Mouse (Mus musculus) forebrain, postnatal 0 days (tissue): Measurements from ENCODE around the gene Ttyh2. TPM values are rescaled to one million over a fixed set of nuclear protein-coding genes. Genes with fewer than 3 reads are reported as not detected.

ENCODE experiments used
- ATAC-seq: fragments of 200-750 bp; cut with Nextera tagmentation; 2 replicates; pipeline ENCODE4 v1.8.0; 2017; ENCODE audit warnings: mild to moderate bottlenecking, moderate library complexity
- DNase-seq: peaks from one replicate; pipeline ENCODE4 v3.0.0-alpha.2; 2015
- H3K27ac ChIP-seq: fragments of 300-500 bp; sonication (generic); 2 replicates; pipeline ENCODE4 v1.5.1; 2014; ENCODE audit warnings: low read depth, mild to moderate bottlenecking, antibody characterized with exemption, low read length, moderate library complexity, mixed read lengths
- H3K27me3 ChIP-seq: fragments of 300-500 bp; sonication (generic); 2 replicates; pipeline ENCODE4 v1.6.1; 2014; ENCODE audit warnings: mild to moderate bottlenecking, low read length, mixed read lengths; ENCODE audit not compliant: insufficient read depth
- H3K36me3 ChIP-seq: fragments of 300-500 bp; sonication (generic); 2 replicates; pipeline ENCODE4 v1.6.1; 2014; ENCODE audit warnings: mild to moderate bottlenecking, moderate library complexity; ENCODE audit not compliant: insufficient read depth
- H3K4me1 ChIP-seq: fragments of 300-500 bp; sonication (generic); 2 replicates; pipeline ENCODE4 v1.6.1; 2014; ENCODE audit warnings: antibody characterized with exemption; ENCODE audit not compliant: insufficient read depth
- H3K4me2 ChIP-seq: fragments of 300-500 bp; sonication (generic); 2 replicates; pipeline ENCODE4 v1.6.1; 2014; ENCODE audit warnings: low read depth, mild to moderate bottlenecking, moderate library complexity
- H3K4me3 ChIP-seq: fragments of 300-500 bp; sonication (generic); 2 replicates; pipeline ENCODE4 v1.5.1; 2014; ENCODE audit warnings: low read depth, low read length, mixed read lengths
- H3K9ac ChIP-seq: fragments of 300-500 bp; sonication (generic); 2 replicates; pipeline ENCODE4 v1.6.1; 2014; ENCODE audit warnings: mild to moderate bottlenecking
- H3K9me3 ChIP-seq: fragments of 300-500 bp; sonication (generic); 2 replicates; pipeline ENCODE4 v1.6.1; 2016; ENCODE audit warnings: low read length
- CTCF ChIP-seq: sonication (generic); IDR thresholded peaks from 2 replicates; pipeline ENCODE4 v1.5.1; 2016; ENCODE audit warnings: antibody characterized with exemption, control low read depth, low read depth
- WGBS: fragments of 180-500 bp; shearing (Covaris S2); extraction: QIAGEN DNeasy Blood & Tissue Kit; methylation state at CpG from one replicate; pipeline ENCODE4 v1.1.7; 2014; 5-methylcytosine and 5-hydroxymethylcytosine counted together
- polyA plus RNA-seq: library from polyadenylated mRNA; unstranded; fragments of >200 nt; fragmentation: Nextera tagmentation; extraction: Ambion mirVana; gene quantifications from 2 replicates; pipeline ENCODE4 v1.2.1, GENCODE M21; 2015
- total RNA-seq: library from RNA; depleted of rRNA; stranded (reverse); fragments of >200 nt; gene quantifications from 2 replicates; pipeline ENCODE4 v1.2.3, GENCODE M21; 2014

Ttyh2 gene
- total and polyA plus RNA-seq, 2 experiments from 2014 or later: 26.4 to 29.9 TPM

GRCm38 (mm10) chr11:114693456-114693855 is 18.2 kb downstream of the Ttyh2 start:
- no peaks in the 10 kb centered on the region for H3K9me3 ChIP-seq
- no peak for DNase-seq
- H3K27me3 ChIP-seq: no peaks in the 10 kb centered on the region
- H3K4me1 ChIP-seq: no peaks in the 10 kb centered on the region
- H3K9ac ChIP-seq: no peak overlapping the region
- ATAC-seq: no peak
- no peak for TF ChIP-seq CTCF
- no peaks in the 10 kb centered on the region for H3K36me3 ChIP-seq
- H3K27ac ChIP-seq: no peak overlapping the region
- no peak overlapping the region for H3K4me3 ChIP-seq
- H3K4me2 ChIP-seq: no peak overlapping the region
- WGBS: 85% methylated on average over 6 of the region's 6 CpGs

DNA sequence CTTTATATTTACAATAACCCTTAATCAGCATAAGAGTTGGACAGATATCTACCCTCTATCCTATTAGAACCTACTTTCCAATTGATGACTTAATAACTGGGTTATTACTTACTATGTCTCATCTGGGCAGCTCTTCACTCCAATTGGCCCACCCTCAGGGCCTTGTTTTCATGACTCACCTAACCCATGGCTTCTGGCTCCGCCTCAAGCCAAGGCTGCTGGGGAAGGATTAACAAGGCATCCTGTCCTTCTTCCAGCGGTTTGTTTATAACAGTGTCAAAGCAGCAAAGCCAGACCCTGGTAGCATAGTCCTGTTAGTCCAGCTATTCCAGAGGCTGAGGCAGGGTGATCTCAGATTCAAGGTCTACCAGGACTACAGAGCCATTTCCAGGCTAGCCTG is 19.2 kb downstream of the Ttyh2 start:
- H3K27me3 ChIP-seq: no peaks in the 10 kb centered on the region
- no peak for DNase-seq
- no peaks in the 10 kb centered on the region for H3K9me3 ChIP-seq
- no peak for ATAC-seq
- no peak overlapping the region for H3K4me2 ChIP-seq
- no peak overlapping the region for H3K27ac ChIP-seq
- no peaks in the 10 kb centered on the region for H3K36me3 ChIP-seq
- no peaks in the 10 kb centered on the region for H3K4me1 ChIP-seq
- WGBS: 82% methylated on average over 2 of the region's 2 CpGs
- no peak overlapping the region for H3K4me3 ChIP-seq
- H3K9ac ChIP-seq: no peak overlapping the region
- no peak for TF ChIP-seq CTCF

GRCm38 (mm10) chr11:114698496-114698895 is 23.3 kb downstream of the Ttyh2 start:
- WGBS: 96% methylated on average over 7 of the region's 7 CpGs
- no peaks in the 10 kb centered on the region for H3K36me3 ChIP-seq
- H3K27ac ChIP-seq: no peak overlapping the region
- DNase-seq (no peak), ATAC-seq (no peak)
- no peak overlapping the region for H3K9ac ChIP-seq
- no peak overlapping the region for H3K4me2 ChIP-seq
- 0 out of 2 replicates have a peak, but pooled peaks cover under 1% of the 10 kb centered on the region for H3K4me1 ChIP-seq
- H3K9me3 ChIP-seq: no peaks in the 10 kb centered on the region
- TF ChIP-seq CTCF: no peak
- H3K27me3 ChIP-seq: no peaks in the 10 kb centered on the region
- no peak overlapping the region for H3K4me3 ChIP-seq

- H3K9me3 ChIP-seq: no peaks in the 10 kb centered on the region
- peaks cover 9% of the 10 kb centered on the region; the same call in 1 of the 2 replicates for H3K4me1 ChIP-seq
- no peak for TF ChIP-seq CTCF
- DNase-seq (no peak), ATAC-seq (no peak)
- no peak overlapping the region for H3K27ac ChIP-seq
- H3K36me3 ChIP-seq: no peaks in the 10 kb centered on the region
- H3K27me3 ChIP-seq: no peaks in the 10 kb centered on the region
- H3K4me2 ChIP-seq: no peak overlapping the region
- no peak overlapping the region for H3K9ac ChIP-seq
- no peak overlapping the region for H3K4me3 ChIP-seq
- WGBS: 93% methylated on average over 12 of the region's 12 CpGs
These were observed 24.3 kb downstream of the Ttyh2 start for GRCm38 (mm10) chr11:114699511-114699910.

DNA sequence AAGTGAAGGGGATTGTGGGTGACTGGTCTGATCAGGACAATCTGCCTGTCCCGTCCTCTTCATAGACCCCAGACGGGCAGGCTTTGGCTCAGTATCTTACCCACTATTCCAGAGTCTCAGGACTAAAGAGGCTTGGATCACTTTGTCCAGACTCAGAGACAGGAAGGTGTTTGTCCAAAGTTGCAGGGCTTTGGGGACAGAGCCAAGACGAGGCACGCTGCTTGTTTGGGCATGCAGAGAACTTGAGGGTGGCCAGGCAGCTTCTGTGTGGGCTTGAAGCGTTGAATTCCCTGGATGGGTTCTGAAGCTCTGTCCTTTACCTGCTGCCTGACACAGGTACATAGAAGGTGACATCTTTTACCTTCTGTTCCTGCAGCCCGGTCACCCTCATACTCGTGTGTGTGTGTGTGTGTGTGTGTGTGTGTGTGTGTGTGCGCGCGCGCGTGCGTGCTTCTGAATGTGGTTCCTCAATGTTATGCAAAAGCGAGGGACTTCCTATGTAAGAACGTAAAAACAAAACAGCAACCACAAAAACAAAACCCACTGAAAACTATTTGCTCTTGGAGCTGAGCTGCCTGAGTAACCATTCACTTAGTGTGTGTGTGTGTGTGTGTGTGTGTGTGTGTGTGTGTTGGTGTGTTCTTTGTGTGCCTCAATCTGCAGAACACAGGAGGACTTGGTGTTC is 27.2 kb downstream of the Ttyh2 start:
- no peak for DNase-seq
- Histone ChIP-seq H3K9me3 (no peaks in the 10 kb centered on the region), H3K4me3 (no peak overlapping the region), H3K9ac (no peak overlapping the region), H3K4me2 (no peak overlapping the region), H3K36me3 (no peaks in the 10 kb centered on the region), H3K4me1 (peaks cover 15% of the 10 kb centered on the region; the same call in 1 of the 2 replicates), H3K27me3 (no peaks in the 10 kb centered on the region), H3K27ac (no peak overlapping the region)
- no peak for TF ChIP-seq CTCF
- WGBS: 66% methylated on average over 15 of the region's 15 CpGs
- no peak for ATAC-seq

GRCm38 (mm10) chr11:114702996-114703361 is 27.7 kb downstream of the Ttyh2 start:
- no peak for TF ChIP-seq CTCF
- Histone ChIP-seq H3K4me3 (no peak overlapping the region), H3K27ac (no peak overlapping the region), H3K36me3 (no peaks in the 10 kb centered on the region), H3K4me1 (peaks cover 15% of the 10 kb centered on the region; the same call in 1 of the 2 replicates), H3K9ac (no peak overlapping the region), H3K4me2 (no peak overlapping the region), H3K27me3 (no peaks in the 10 kb centered on the region), H3K9me3 (no peaks in the 10 kb centered on the region)
- ATAC-seq (no peak), DNase-seq (no peak)
- 80% methylated on average over 6 of the region's 6 CpGs for WGBS

- H3K4me1 ChIP-seq: peaks cover 15% of the 10 kb centered on the region; the same call in 1 of the 2 replicates
- H3K9ac ChIP-seq: peak overlapping the region; percentile 19; the same call in 1 of the 2 replicates
- no peaks in the 10 kb centered on the region for H3K27me3 ChIP-seq
- no peaks in the 10 kb centered on the region for H3K9me3 ChIP-seq
- H3K4me2 ChIP-seq: peak overlapping the region; percentile 27
- peak overlapping the region; percentile 29 for H3K27ac ChIP-seq
- no peaks in the 10 kb centered on the region for H3K36me3 ChIP-seq
- ATAC-seq: peak; percentile 95
- 0 out of 2 replicates have a peak, but pooled peaks have one; percentile 2 for TF ChIP-seq CTCF
- peak; percentile 84 for DNase-seq
- WGBS: 20% methylated on average over 22 of the region's 22 CpGs
- H3K4me3 ChIP-seq: no peak overlapping the region
These were observed 29.1 kb downstream of the Ttyh2 start for GRCm38 (mm10) chr11:114704071-114704913.
